In genomic region chr12:8853858-8854257, GRCm38 (mm10) we compare ENCODE assay signal across 19 mouse cellular contexts.
"Had no signal": no experiment of that assay in that cellular context is flagged by ENCODE, and none has a peak within 500 bp of the region (broad histone marks: within the 10 kb centered on the region; RNA-seq: fewer than 3 reads in every experiment).

No protein-coding gene starts in this region.

- H3K4me1 ChIP-seq: midbrain, embryonic 10.5 days; midbrain, embryonic 13.5 days; stomach, embryonic 15.5 days had no signal

- H3K4me3 ChIP-seq: kidney, embryonic 15.5 days; left cerebral cortex, adult 2 months; limb, embryonic 12.5 days; limb, embryonic 15.5 days; megakaryocyte, embryonic 14.5 days; midbrain, embryonic 10.5 days; midbrain, embryonic 13.5 days; stomach, embryonic 15.5 days had no signal

- H3K27ac ChIP-seq: kidney, embryonic 15.5 days; left cerebral cortex, adult 2 months; limb, embryonic 12.5 days; limb, embryonic 15.5 days; liver, embryonic 14.5 days; midbrain, embryonic 10.5 days; midbrain, embryonic 13.5 days; stomach, embryonic 15.5 days had no signal

- H3K36me3 ChIP-seq: kidney, embryonic 15.5 days; limb, embryonic 12.5 days; limb, embryonic 15.5 days; midbrain, embryonic 10.5 days; midbrain, embryonic 13.5 days; stomach, embryonic 15.5 days had no signal

- DNase-seq: kidney, adult 11 months; kidney, adult 8-10 months; kidney, postnatal 10 days; kidney, postnatal 36 days; layer of hippocampus, postnatal 36 days; liver, postnatal 0 days; lung, embryonic 14.5 days; lung, postnatal 4 days; right cerebral cortex, postnatal 4 days; thymus, postnatal 25 days had no signal
